Mouse (Mus musculus) stomach, postnatal 0 days (tissue): Measurements from ENCODE around the gene Smap2. TPM values are rescaled to one million over a fixed set of nuclear protein-coding genes. Genes with fewer than 3 reads are reported as not detected.
A peak's percentile ranks its signal among the peaks of the same experiment; 100 is the strongest.

Source experiments
- ATAC-seq: fragments of 200-750 bp; cut with Nextera tagmentation; 2 replicates; pipeline ENCODE4 v1.8.0; 2017; ENCODE audit not compliant: low FRiP score, low TSS enrichment
- DNase-seq: peaks from one replicate; pipeline ENCODE4 v3.0.0-alpha.2; 2016; ENCODE audit warnings: low spot score
- H3K27ac ChIP-seq: fragments of 300-500 bp; sonication (generic); replicated peaks from 2 replicates; pipeline ENCODE4 v1.5.1; 2014; ENCODE audit warnings: mild to moderate bottlenecking, control low read depth
- H3K27me3 ChIP-seq: fragments of 300-500 bp; sonication (generic); 2 replicates; pipeline ENCODE4 v1.6.1; 2014; ENCODE audit warnings: low read length; ENCODE audit not compliant: control insufficient read depth, insufficient read depth
- H3K36me3 ChIP-seq: fragments of 300-500 bp; sonication (generic); 2 replicates; pipeline ENCODE4 v1.6.1; 2014; ENCODE audit warnings: low read length, mixed read lengths; ENCODE audit not compliant: control insufficient read depth, insufficient read depth
- H3K4me1 ChIP-seq: fragments of 300-500 bp; sonication (generic); replicated peaks from 2 replicates; pipeline ENCODE4 v1.6.1; 2014; ENCODE audit warnings: antibody characterized with exemption; ENCODE audit not compliant: control insufficient read depth, insufficient read depth
- H3K4me2 ChIP-seq: fragments of 300-500 bp; sonication (generic); replicated peaks from 2 replicates; pipeline ENCODE4 v1.6.1; 2014; ENCODE audit warnings: low read depth, mild to moderate bottlenecking, control low read depth, moderate library complexity
- H3K4me3 ChIP-seq: fragments of 300-500 bp; sonication (generic); 2 replicates; pipeline ENCODE4 v1.5.1; 2014; ENCODE audit warnings: low read depth, low read length, control low read depth
- H3K9ac ChIP-seq: fragments of 300-500 bp; sonication (generic); 2 replicates; pipeline ENCODE4 v1.6.1; 2014; ENCODE audit warnings: mild to moderate bottlenecking, low read length, control low read depth, mixed read lengths
- H3K9me3 ChIP-seq: fragments of 300-500 bp; sonication (generic); 2 replicates; pipeline ENCODE4 v1.6.1; 2016; ENCODE audit warnings: low read length; ENCODE audit not compliant: control insufficient read depth
- CTCF ChIP-seq: IDR thresholded peaks from 2 replicates; pipeline ENCODE4 v1.5.1; 2016; ENCODE audit warnings: antibody characterized with exemption, low read depth, mild to moderate bottlenecking, moderate library complexity
- EP300 ChIP-seq: optimal IDR thresholded peaks from 2 replicates; pipeline ENCODE3; 2016; ENCODE audit warnings: antibody characterized with exemption
- WGBS: fragments of 180-500 bp; shearing (Covaris S2); extraction: QIAGEN DNeasy Blood & Tissue Kit; methylation state at CpG from one replicate; pipeline ENCODE4 v1.1.7; 2014; 5-methylcytosine and 5-hydroxymethylcytosine counted together
- polyA plus RNA-seq: library from polyadenylated mRNA; unstranded; fragments of >200 nt; fragmentation: Nextera tagmentation; extraction: Ambion mirVana; gene quantifications from 2 replicates; pipeline ENCODE4 v1.2.1, GENCODE M21; 2015

Smap2 gene
- polyA plus RNA-seq, 1 experiment from 2014 or later: 16.1 TPM

DNA sequence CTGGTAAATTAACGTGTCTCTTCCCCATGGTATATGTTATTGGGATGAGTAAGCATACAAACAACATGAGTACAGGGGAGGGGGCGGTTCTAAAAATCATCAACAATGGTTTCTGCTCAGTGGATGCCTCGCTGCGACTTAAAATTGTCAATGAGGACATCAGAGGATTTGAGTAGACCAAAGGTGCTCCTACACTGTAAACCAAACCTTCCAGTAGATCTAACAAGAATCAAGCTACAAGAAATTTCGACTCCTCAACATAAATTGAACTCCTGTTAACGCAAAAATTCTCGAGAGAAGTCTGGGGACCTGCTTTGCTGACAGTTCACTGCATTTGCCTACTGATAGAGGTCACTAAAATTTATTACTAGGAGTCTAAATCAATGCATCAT lies 1.8 kb downstream of the Smap2 start:
- ATAC-seq: no peak
- Histone ChIP-seq H3K9me3 (no peaks in the 10 kb centered on the region), H3K36me3 (no peaks in the 10 kb centered on the region), H3K4me3 (no peak overlapping the region; the same call in 1 of the 2 replicates), H3K27ac (no peak overlapping the region), H3K4me2 (0 out of 2 replicates have a peak overlapping the region, but pooled peaks have one; percentile 0), H3K9ac (no peak overlapping the region), H3K27me3 (no peaks in the 10 kb centered on the region), H3K4me1 (no peaks in the 10 kb centered on the region)
- no peak for DNase-seq
- 67% methylated on average over 7 of the region's 7 CpGs for WGBS
- TF ChIP-seq EP300: no peak
- TF ChIP-seq CTCF: no peak

DNA sequence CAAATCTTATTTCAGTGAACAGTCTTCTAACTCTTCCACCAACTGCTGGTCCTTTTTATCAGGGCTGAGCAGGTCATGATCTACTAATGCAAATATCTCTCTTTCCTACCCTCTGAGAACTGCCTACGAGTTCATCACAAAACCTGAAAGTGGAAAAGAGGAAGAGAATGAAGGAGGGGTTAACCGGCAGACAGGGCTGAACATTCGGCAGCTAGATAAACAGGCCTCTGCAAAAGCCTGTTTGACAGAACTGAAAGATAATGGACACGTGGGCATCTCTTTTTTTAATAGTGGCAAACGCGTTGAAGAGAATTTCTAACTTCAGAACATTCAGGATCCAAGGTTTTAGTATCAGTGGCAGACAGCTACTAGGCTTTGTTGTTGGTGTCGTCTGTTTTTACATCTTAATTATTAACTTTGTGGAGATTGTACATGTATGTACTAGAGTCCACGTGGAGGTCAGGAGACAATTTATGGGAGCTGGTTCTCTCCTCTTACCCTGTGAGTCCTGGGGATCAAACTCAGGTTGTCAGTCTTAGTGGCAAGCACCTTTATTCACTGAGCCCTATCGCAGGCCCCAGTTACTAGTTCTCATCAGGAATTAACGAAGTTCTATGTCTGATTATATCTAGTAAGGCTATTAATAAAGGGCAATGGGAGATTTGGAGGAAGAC lies 2.3 kb downstream of the Smap2 start:
- no peak for DNase-seq
- Histone ChIP-seq H3K9me3 (no peaks in the 10 kb centered on the region), H3K27me3 (no peaks in the 10 kb centered on the region), H3K4me3 (no peak overlapping the region), H3K27ac (no peak overlapping the region), H3K36me3 (no peaks in the 10 kb centered on the region), H3K4me1 (no peaks in the 10 kb centered on the region), H3K9ac (no peak overlapping the region), H3K4me2 (0 out of 2 replicates have a peak overlapping the region, but pooled peaks have one; percentile 0)
- 48% methylated on average over 10 of the region's 10 CpGs for WGBS
- ATAC-seq: no peak
- TF ChIP-seq EP300: no peak

DNA sequence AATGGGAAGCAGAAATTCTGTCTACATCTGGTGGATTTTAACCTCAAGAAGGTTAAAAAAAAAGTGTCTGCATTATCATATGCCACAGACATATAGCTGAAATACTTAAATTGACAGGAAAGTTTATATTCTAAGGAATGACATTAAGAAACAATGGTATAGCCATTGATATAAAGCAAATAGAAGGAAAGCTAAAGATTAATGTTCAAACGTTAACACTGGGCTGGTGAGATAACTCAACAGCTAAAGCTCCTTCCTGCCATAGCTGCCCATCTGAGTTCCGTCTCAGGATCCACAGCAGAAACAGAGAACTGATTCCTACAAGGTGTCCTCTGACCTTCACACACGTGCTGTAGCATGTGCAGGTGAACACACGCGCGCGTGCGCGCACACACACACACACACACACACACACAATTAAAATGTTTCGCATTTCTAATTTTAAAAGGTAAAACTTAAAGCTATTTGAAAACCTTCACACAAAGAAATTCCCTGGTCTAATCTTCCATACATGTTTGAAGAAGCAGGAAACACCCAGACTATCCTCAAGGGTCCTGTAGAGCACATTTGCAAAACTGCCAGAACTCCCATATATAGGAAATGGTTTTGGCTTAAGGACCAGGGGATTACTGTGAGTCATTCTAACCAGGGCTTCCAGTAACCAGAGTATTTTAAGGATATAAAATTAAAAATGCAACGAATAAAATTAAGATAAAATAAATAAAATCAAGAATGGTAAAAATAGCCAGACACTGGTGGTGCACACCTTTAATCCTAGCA lies 6.1 kb downstream of the Smap2 start:
- Histone ChIP-seq H3K27me3 (no peaks in the 10 kb centered on the region), H3K9me3 (no peaks in the 10 kb centered on the region), H3K4me2 (no peak overlapping the region), H3K9ac (no peak overlapping the region), H3K27ac (no peak overlapping the region), H3K36me3 (no peaks in the 10 kb centered on the region), H3K4me3 (no peak overlapping the region), H3K4me1 (no peaks in the 10 kb centered on the region)
- TF ChIP-seq EP300 (no peak), CTCF (no peak)
- 71% methylated on average over 11 of the region's 11 CpGs for WGBS
- no peak for ATAC-seq
- DNase-seq: no peak

DNA sequence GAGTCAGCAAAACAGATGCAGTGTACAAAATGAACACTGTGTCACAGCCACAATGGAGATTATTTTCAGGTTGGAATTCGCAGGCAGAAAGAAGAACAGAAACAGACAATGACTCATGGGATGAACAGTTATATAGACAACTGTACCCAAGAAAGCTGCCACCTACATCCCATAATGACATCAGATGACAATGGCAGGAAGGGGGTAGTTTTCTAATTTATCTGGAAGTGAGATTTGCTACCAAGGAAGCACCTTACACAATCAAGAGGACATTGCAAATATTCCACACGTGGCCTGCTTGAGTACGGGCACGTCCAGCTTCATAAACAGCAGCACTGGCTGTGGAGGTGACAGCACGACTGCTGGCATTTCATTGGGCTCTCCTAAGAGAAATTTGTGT lies 7.9 kb downstream of the Smap2 start:
- TF ChIP-seq CTCF: no peak
- TF ChIP-seq EP300: no peak
- no peaks in the 10 kb centered on the region for H3K36me3 ChIP-seq
- H3K4me3 ChIP-seq: no peak overlapping the region
- WGBS: 76% methylated on average over 5 of the region's 5 CpGs
- no peaks in the 10 kb centered on the region for H3K9me3 ChIP-seq
- no peaks in the 10 kb centered on the region for H3K4me1 ChIP-seq
- DNase-seq: no peak
- H3K27ac ChIP-seq: no peak overlapping the region
- H3K27me3 ChIP-seq: no peaks in the 10 kb centered on the region
- ATAC-seq: no peak
- no peak overlapping the region for H3K4me2 ChIP-seq
- no peak overlapping the region for H3K9ac ChIP-seq

DNA sequence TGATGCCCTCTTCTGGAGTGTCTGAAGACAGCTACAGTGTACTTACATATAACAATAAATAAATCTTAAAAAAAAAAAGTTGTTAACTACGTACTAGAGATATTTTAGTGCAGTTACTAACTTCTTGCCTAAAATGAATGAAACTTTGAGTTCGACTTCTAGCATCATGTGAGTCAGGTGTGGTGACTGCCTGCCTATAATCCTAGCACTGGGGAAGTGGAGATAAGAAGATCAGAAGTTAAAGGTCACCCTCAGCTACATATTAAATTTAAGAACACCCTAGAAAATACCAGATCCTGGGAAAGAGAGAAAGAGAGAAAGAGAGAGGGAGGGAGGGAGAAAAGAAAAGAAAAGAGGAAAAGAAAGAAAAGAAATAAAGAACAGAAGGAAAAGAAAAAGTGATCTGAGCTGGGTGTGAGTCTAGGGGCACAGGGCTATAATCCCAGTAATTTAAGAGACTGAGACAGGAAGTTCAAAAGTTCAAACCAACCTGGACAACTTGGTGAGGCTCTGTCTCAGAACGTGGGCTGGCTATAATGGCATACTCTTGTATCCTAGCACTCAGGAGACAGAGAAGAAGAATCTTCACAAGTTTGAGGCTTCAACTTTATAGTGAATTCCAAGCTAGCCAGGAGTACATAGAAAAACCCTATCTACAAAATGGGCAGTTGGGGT lies 8.8 kb downstream of the Smap2 start:
- 62% methylated on average over 3 of the region's 3 CpGs for WGBS
- TF ChIP-seq EP300: no peak
- TF ChIP-seq CTCF: no peak

DNA sequence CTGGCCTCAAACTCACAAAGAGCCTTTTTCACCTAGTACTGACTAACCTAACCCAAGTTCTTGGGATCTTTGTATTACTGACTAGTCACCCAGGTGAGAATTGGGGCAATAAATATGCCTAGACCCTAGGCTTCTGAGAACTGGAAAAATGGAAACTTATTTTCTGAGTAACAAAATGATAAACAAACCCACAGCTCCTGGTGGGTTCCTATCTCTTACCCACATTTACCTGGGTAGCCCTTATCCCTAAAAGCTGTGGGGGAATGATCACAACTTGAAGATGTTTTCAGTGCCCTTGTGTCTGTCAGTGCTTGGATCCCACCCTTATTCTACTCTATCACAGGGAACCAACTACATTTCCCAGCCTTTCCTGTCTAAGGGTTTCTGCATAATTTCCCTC lies 10.0 kb downstream of the Smap2 start:
- DNase-seq: no peak
- no peak for ATAC-seq
- H3K9me3 ChIP-seq: no peaks in the 10 kb centered on the region
- no peak overlapping the region for H3K9ac ChIP-seq
- no peaks in the 10 kb centered on the region for H3K27me3 ChIP-seq
- H3K4me1 ChIP-seq: peaks cover 5% of the 10 kb centered on the region; the same call in 1 of the 2 replicates
- no peaks in the 10 kb centered on the region for H3K36me3 ChIP-seq
- no peak overlapping the region for H3K4me2 ChIP-seq
- no peak overlapping the region for H3K4me3 ChIP-seq
- TF ChIP-seq EP300 (no peak), CTCF (no peak)
- no peak overlapping the region for H3K27ac ChIP-seq

More for the DNA sequence above, 8.8 kb downstream of the Smap2 start:
- no peaks in the 10 kb centered on the region for H3K9me3 ChIP-seq
- H3K9ac ChIP-seq: no peak overlapping the region
- H3K4me1 ChIP-seq: no peaks in the 10 kb centered on the region
- DNase-seq (no peak), ATAC-seq (no peak)
- H3K36me3 ChIP-seq: no peaks in the 10 kb centered on the region
- H3K27me3 ChIP-seq: no peaks in the 10 kb centered on the region
- H3K4me2 ChIP-seq: no peak overlapping the region
- H3K27ac ChIP-seq: no peak overlapping the region
- H3K4me3 ChIP-seq: no peak overlapping the region
